Mouse (Mus musculus) erythroblast, embryonic 14.5 days (primary cell): ENCODE measurements around the gene Rnf215. TPM values are rescaled to one million over a fixed set of nuclear protein-coding genes. Genes with fewer than 3 reads are reported as not detected.
"Not testable (repeated sequence)": the region's sequence is repeated elsewhere in the genome, so short reads cannot be mapped to it uniquely, and the experiment has no call there.

Experiments
- H3K27me3 ChIP-seq: 2 replicates; pipeline ENCODE4 v1.6.1; 2012; ENCODE audit warnings: inconsistent platforms; ENCODE audit not compliant: control insufficient read depth
- H3K36me3 ChIP-seq: 2 replicates; pipeline ENCODE4 v1.6.1; 2012; ENCODE audit warnings: mild to moderate bottlenecking, inconsistent platforms; ENCODE audit not compliant: control insufficient read depth
- H3K4me1 ChIP-seq: 2 replicates; pipeline ENCODE4 v1.6.1; 2012; ENCODE audit warnings: inconsistent platforms; ENCODE audit not compliant: control insufficient read depth
- H3K4me3 ChIP-seq: replicated peaks from 2 replicates; pipeline ENCODE3; 2012; ENCODE audit warnings: moderate library complexity, mild to moderate bottlenecking, inconsistent platforms
- H3K9me3 ChIP-seq: 2 replicates; pipeline ENCODE4 v1.6.1; 2012; ENCODE audit warnings: low read length, inconsistent platforms, mixed read lengths; ENCODE audit not compliant: control insufficient read depth
- GATA1 ChIP-seq: IDR thresholded peaks from 2 replicates; pipeline ENCODE4 v1.6.1; 2012; ENCODE audit warnings: low read length, inconsistent platforms, mixed read lengths
- TAL1 ChIP-seq: IDR thresholded peaks from 3 replicates; pipeline ENCODE4 v1.6.1; 2012; ENCODE audit warnings: low read length, inconsistent platforms, mixed read lengths
- polyA plus RNA-seq: library from polyadenylated mRNA; stranded (reverse); fragments of >175 nt; gene quantifications from 2 replicates; pipeline ENCODE4 v1.2.3, GENCODE M21; 2012

Gene Rnf215
- polyA plus RNA-seq, 1 experiment, result 0.83 TPM

DNA sequence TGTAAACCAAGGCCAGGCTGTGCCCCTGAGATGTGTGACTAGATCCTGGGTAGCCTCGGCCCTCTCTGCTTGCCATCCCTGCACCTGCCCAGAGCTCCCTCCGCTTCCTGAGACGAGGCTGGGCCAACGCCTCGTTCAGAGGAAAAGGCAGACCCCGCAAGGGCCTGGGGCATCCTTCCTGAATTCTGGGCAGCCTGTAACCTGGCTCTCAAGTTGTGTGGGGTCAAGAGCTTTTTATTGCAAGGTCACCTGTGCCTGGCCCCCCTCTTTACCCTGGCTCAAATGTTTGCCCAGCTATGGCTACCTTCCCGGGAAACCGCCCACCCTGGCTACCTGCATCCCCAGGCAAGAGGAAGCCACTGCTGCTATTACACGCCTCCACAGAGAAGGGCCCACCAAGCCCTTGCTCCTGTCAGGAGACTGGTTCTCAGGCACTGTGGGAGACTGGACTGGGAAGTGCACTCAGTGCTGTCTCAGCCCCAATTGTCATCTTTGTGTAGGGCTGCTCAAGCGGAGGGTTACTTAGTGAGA lies 37.8 kb upstream of the Rnf215 start:
- TF ChIP-seq TAL1, result no peak
- TF ChIP-seq GATA1, result no peak
- H3K27me3 ChIP-seq, result no peaks in the 10 kb centered on the region
- H3K4me1 ChIP-seq, result peaks cover 51% of the 10 kb centered on the region
- peaks cover 35% of the 10 kb centered on the region for H3K36me3 ChIP-seq
- peak overlapping the region; percentile 70 for H3K4me3 ChIP-seq
- peaks cover 1% of the 10 kb centered on the region for H3K9me3 ChIP-seq

DNA sequence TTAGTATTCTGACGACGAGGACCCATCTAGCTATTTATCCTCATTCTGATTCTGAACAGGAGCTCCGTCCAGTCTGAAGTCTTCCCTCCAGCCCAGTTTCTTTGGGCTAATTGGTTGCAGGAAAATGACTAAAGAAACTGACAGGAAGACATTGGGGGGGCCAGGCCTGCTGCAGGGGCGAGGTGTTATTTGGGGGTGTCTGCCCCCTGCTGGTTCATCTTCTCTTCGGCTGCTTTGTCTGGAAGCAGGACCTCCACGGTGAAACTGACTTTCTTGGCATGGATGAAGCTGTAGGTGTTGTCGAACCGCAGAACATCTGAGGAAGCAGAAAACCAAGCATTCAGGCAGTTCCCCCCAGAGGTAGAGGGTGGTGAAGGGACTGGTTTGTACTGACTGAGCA lies 36.9 kb upstream of the Rnf215 start:
- H3K36me3 ChIP-seq, result peaks cover 33% of the 10 kb centered on the region
- H3K4me1 ChIP-seq, result peaks cover 49% of the 10 kb centered on the region
- no peaks in the 10 kb centered on the region for H3K9me3 ChIP-seq
- TF ChIP-seq GATA1, result no peak
- no peak for TF ChIP-seq TAL1
- H3K4me3 ChIP-seq, result no peak overlapping the region
- no peaks in the 10 kb centered on the region; the same call in 1 of the 2 replicates for H3K27me3 ChIP-seq

DNA sequence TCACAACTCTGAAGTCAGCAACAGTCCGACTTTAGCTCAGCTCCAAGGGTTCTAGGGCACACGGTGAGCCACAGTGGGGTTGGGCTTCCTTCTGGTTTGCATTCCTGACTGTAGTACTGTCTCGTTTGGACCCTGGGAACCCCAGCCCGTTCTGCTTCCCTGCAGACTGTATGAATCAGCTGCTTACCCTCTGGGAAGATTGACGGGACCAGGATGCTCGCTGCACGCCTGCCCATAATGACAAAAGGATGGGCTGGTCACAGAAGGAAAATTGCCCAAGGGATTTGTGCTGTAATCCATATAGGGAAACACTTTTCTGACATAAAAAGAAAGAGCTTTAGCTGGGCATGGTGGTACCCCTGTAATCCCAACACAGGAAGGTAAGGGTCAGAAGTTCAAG lies 36.2 kb upstream of the Rnf215 start:
- TF ChIP-seq TAL1 (no peak), GATA1 (no peak)
- no peaks in the 10 kb centered on the region; the same call in 1 of the 2 replicates for H3K27me3 ChIP-seq
- peaks cover 42% of the 10 kb centered on the region for H3K4me1 ChIP-seq
- peaks cover 31% of the 10 kb centered on the region for H3K36me3 ChIP-seq
- H3K4me3 ChIP-seq, result no peak overlapping the region
- no peaks in the 10 kb centered on the region for H3K9me3 ChIP-seq

DNA sequence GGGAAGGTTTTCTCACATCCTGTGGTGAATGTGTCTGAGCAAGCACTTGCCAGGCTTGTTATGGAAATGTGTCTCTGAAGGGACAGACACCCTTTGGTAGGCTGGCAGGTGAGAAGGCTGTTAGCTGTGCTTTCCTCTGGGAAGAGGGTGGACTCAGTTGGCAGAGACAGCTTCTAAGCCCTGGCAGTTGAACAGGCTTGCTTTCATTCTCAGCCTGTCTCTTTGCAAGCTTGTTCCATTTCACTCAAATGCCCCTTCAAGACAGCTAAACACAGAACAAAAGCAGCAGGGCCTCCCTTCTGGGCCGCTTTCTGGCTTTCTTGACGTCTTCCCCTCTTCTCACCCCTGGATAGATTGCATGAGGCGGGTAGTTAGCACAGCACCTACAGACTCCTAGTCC lies 35.6 kb upstream of the Rnf215 start:
- Histone ChIP-seq H3K27me3 (no peaks in the 10 kb centered on the region; the same call in 1 of the 2 replicates), H3K4me3 (no peak overlapping the region), H3K9me3 (no peaks in the 10 kb centered on the region), H3K36me3 (peaks cover 27% of the 10 kb centered on the region), H3K4me1 (peaks cover 36% of the 10 kb centered on the region)
- TF ChIP-seq TAL1 (no peak), GATA1 (no peak)

DNA sequence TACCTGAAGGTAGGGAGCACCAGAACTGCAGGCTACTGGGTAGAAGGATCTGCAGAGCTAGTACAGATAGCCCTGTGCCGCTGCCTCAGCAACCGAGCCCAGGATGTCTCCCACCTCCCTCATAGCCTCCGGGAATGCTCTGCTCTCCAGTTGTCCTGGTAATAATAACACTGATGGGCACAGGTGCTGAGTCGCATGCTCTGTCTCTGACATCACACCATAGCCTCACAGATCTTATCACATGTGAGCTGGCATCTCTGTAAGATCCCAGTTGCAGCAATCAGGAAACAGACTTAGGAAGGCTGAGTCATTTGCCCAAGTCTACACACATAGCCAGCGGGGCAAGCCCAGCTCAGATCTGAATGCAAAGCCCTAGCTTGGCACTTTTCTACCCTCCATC lies 33.2 kb upstream of the Rnf215 start:
- Histone ChIP-seq H3K9me3 (no peaks in the 10 kb centered on the region), H3K4me3 (no peak overlapping the region), H3K36me3 (peaks cover 28% of the 10 kb centered on the region), H3K27me3 (no peaks in the 10 kb centered on the region; the same call in 1 of the 2 replicates), H3K4me1 (peaks cover 14% of the 10 kb centered on the region)
- no peak for TF ChIP-seq GATA1
- TF ChIP-seq TAL1, result no peak

DNA sequence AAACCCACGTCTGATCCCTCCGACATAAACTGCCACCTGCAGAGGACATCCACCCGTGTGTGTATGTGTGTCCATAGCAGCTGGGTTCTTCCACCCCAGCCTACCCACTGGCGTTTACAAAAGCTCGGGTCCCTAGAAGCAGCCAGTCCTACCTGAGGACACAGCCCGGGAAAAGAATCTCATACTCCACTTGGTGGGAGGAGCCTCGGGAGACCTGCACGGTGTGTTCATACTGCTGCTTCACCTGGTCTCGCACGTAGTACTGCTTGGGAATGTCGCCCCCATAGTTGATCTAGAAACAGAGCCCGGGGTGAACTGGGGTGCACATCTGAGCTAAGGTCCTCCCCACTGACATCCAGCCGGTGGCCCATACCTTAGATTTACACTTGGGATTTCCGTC lies 31.5 kb upstream of the Rnf215 start:
- H3K4me1 ChIP-seq, result no peaks in the 10 kb centered on the region
- H3K36me3 ChIP-seq, result peaks cover 31% of the 10 kb centered on the region
- H3K27me3 ChIP-seq, result no peaks in the 10 kb centered on the region; the same call in 1 of the 2 replicates
- no peak overlapping the region for H3K4me3 ChIP-seq
- TF ChIP-seq GATA1, result no peak
- no peak for TF ChIP-seq TAL1
- no peaks in the 10 kb centered on the region for H3K9me3 ChIP-seq

DNA sequence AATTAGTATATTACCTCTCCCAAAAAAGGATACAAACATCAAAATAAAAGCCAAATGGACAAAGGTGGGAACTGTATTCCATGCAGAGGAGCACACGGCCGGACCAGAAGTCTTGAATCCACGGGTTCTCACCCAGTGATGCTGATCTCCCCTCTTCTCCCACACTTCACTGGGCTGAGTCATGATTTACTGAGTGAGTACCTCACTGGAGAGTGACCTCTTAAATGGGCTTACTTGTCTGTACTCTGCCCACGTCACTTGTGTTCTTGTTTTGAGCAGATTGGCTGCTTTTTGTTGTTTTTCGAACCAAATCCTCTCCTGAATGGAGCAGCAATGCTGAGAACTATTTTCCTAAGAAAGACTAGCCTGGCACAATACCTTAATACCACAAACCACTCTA lies 30.0 kb upstream of the Rnf215 start:
- TF ChIP-seq TAL1 (no peak), GATA1 (no peak)
- H3K27me3 ChIP-seq, result no peaks in the 10 kb centered on the region; the same call in 1 of the 2 replicates
- no peaks in the 10 kb centered on the region for H3K9me3 ChIP-seq
- no peak overlapping the region for H3K4me3 ChIP-seq
- peaks cover 30% of the 10 kb centered on the region for H3K36me3 ChIP-seq
- H3K4me1 ChIP-seq, result no peaks in the 10 kb centered on the region

DNA sequence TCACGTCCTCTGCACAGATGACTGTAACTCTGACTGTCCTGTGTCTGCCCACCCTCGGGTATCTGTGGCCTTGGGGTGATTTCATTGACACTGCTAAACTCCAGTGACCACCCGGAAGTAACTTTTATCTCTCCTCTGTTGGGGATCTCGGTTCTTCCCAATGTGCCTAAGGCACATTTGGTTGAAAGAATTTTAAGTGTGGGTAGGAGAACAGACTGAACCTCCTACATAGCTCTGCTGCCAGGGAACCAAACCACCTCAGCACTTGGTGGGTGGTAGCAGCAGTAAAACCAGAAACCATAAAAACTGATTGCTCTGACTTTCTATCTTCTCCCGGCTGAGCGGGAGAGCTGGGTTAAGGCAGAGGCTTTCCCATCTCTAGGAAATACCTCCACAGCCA lies 29.6 kb upstream of the Rnf215 start:
- TF ChIP-seq TAL1 (no peak), GATA1 (no peak)
- H3K9me3 ChIP-seq, result no peaks in the 10 kb centered on the region
- no peak overlapping the region for H3K4me3 ChIP-seq
- H3K4me1 ChIP-seq, result no peaks in the 10 kb centered on the region
- H3K36me3 ChIP-seq, result peaks cover 32% of the 10 kb centered on the region
- no peaks in the 10 kb centered on the region; the same call in 1 of the 2 replicates for H3K27me3 ChIP-seq

DNA sequence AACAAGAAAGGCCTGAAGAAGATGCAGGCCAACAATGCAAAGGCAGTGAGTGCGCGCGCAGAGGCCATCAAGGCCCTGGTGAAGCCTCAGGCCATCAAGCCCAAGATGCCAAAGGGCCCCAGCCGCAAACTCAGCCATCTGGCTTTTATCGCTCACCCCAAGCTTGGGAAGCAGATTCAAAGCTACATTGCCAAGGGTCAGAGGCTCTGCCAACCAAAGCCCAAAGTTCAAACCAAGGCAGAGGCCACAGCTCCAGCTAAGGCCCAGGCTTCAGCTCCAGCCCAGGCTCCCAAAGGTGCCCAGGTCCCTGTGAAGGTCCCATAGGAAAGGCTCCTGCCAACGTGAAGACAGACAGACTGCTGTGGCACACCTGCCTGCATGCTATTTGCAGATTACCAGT lies 27.1 kb upstream of the Rnf215 start:
- H3K4me1 ChIP-seq, H3K9me3 ChIP-seq, H3K27me3 ChIP-seq, H3K4me3 ChIP-seq: not testable (repeated sequence)
- H3K36me3 ChIP-seq, result peaks cover 34% of the 10 kb centered on the region

DNA sequence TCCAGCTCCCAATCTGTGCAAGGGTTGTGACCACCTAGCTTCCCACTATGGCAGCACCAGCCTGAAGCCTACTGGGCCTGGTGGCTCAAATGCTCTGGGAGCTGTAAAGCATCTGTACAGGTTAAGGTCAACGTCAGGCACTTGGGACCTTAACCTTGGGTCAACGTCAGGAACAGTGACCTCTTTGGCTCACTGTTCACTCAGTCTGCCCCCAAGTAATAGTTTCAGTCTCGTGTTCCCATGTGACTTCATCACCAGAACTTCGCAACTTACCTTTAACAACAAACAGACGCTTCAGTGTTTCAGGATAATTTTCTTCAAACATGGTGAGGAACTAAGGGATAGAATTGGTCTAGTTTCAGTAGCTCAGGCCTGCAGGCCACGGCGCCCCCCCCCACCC lies 26.3 kb upstream of the Rnf215 start:
- no peak for TF ChIP-seq GATA1
- TF ChIP-seq TAL1, result no peak
- Histone ChIP-seq H3K27me3 (no peaks in the 10 kb centered on the region), H3K4me3 (no peak overlapping the region), H3K36me3 (peaks cover 28% of the 10 kb centered on the region), H3K4me1 (peaks cover 2% of the 10 kb centered on the region; the same call in 1 of the 2 replicates), H3K9me3 (no peaks in the 10 kb centered on the region)
